Mouse (Mus musculus) cerebellum, postnatal 14 days (tissue): ENCODE data around the gene Usp47.

Experiments used
- DNase-seq, 2 experiments: peaks; one replicate each; pipeline ENCODE4 v3.0.0; 2021; ENCODE audit warnings: mixed read lengths in 2 of 2

Gene Usp47

GRCm38 (mm10) chr7:112158942-112159341 lies 135.6 kb downstream of the Usp47 start, which contains the start of gene Dkk3:
TSS of gene Dkk3 (minus strand) at chr7:112159057.
- peak in 1 of 2 experiments; percentile 20 for DNase-seq

GRCm38 (mm10) chr7:112159835-112160234 lies 136.5 kb downstream of the Usp47 start:
- DNase-seq: no peak
